ENCODE assay signal across 8 mouse cellular contexts in the genomic region with DNA sequence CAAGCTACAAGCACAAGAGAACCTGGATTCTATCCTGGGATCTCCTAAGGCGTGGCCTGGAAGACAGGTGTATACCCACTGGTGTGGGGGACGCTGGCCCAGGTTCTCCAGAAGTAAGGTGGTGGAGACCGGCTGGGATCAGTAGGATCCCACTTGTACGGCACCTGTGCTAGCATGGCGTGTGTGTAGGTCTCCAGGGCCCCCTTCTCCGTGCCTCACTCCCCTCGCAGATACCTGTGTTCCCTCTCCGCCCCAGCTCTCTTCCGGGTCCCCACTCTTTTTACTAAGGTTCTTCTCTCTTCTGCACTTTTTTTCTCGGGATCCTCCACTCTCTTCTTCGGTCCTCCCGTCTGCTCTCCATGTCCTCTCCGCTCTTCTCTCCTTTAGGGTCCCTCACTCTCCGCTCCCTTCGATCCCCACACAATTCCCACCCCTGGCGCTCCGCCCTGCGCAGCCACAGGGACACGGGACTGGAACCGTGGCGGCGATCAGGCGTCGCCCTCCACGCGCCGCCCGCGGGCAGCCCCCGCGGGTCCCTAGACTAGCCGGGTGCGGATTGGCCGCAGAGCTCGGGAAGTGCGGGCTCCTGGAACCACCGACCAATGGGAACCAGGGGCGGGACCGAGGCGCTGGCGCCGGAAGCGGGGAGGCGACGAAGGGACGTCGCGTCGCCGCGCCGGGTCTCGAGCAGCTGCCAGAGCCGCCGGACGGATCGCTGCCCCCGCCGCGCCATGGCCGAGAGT. TPM values are rescaled to one million over a fixed set of nuclear protein-coding genes. Genes with fewer than 3 reads are reported as not detected.
A peak's percentile ranks its signal among the peaks of the same experiment; 100 is the strongest.
DNase-seq lines count a peak whose midpoint lies in the region; ATAC-seq lines count a peak whose summit lies in the region.

Gene Edf1, plus strand, starts transcription at position 627 of the 743 bp plus-strand sequence.

- H3K9ac ChIP-seq in heart, embryonic 12.5 days = peak within 1 kb of the TSS; percentile 99
- H3K9ac ChIP-seq in kidney, embryonic 16.5 days (replicated peaks; ENCODE audit: low read length) = peak within 1 kb of the TSS; percentile 94

- no peaks in the 10 kb centered on the region for H3K9me3 ChIP-seq in heart, embryonic 12.5 days (replicated peaks)
- H3K9me3 ChIP-seq in kidney, embryonic 16.5 days (ENCODE audit: low read length) = no peaks in the 10 kb centered on the region

- H3K4me1 ChIP-seq in brown adipose tissue, adult 24 weeks (ENCODE audit: control insufficient read depth, insufficient read depth, insufficient read length, low read length) = peaks cover 3% of the 10 kb centered on the region; the same call in 1 of the 2 replicates
- peaks cover 17% of the 10 kb centered on the region for H3K4me1 ChIP-seq in heart, embryonic 12.5 days (replicated peaks)
- H3K4me1 ChIP-seq in kidney, embryonic 16.5 days (ENCODE audit: insufficient read depth, low read length) = peaks cover 18% of the 10 kb centered on the region

- under 1% methylated on average over 61 of the region's 61 CpGs for WGBS in heart, embryonic 12.5 days
- under 1% methylated on average over 61 of the region's 61 CpGs for WGBS in kidney, embryonic 16.5 days

- DNase-seq in CD4-positive helper T cell, adult 2 months (ENCODE audit: low read depth, low spot score) = peak; percentile 94
- DNase-seq in liver = peak; percentile 96
- DNase-seq in monocyte, adult 2 months (ENCODE audit: low read depth in 1 of 2, low spot score in 2 of 2) = peak; percentile 62 to 84
- peak; percentile 86 to 93 for DNase-seq in spleen, postnatal 14 days (ENCODE audit: low spot score in 2 of 2)

- H3K4me2 ChIP-seq in heart, embryonic 12.5 days = peak within 1 kb of the TSS; percentile 98
- H3K4me2 ChIP-seq in kidney, embryonic 16.5 days (replicated peaks; ENCODE audit: low read depth, low read length) = peak within 1 kb of the TSS; percentile 92

- H3K4me3 ChIP-seq in brown adipose tissue, adult 24 weeks (ENCODE audit: insufficient read depth, low read depth, low read length) = peak within 1 kb of the TSS; percentile 89
- H3K4me3 ChIP-seq in heart, embryonic 12.5 days = peak within 1 kb of the TSS; percentile 100
- H3K4me3 ChIP-seq in kidney, embryonic 16.5 days (ENCODE audit: low read length) = peak within 1 kb of the TSS; percentile 97

- H3K27ac ChIP-seq in brown adipose tissue, adult 24 weeks (replicated peaks; ENCODE audit: low read depth, low read length) = peak within 1 kb of the TSS; percentile 73
- H3K27ac ChIP-seq in heart, embryonic 12.5 days (ENCODE audit: poor library complexity, severe bottlenecking) = peak within 1 kb of the TSS; percentile 80
- peak within 1 kb of the TSS; percentile 83 for H3K27ac ChIP-seq in kidney, embryonic 16.5 days (ENCODE audit: low read length)

- peak; percentile 99 for ATAC-seq in erythroid progenitor cell, adult 5-6 weeks (replicated peaks; ENCODE audit: low FRiP score, poor library complexity, severe bottlenecking)
- ATAC-seq in heart, embryonic 12.5 days (ENCODE audit: insufficient number of reproducible peaks, low FRiP score) = peak; percentile 98
- peak; percentile 98 for ATAC-seq in kidney, embryonic 16.5 days (ENCODE audit: low FRiP score, low TSS enrichment)

- peaks cover 26% of the 10 kb centered on the region for H3K36me3 ChIP-seq in heart, embryonic 12.5 days
- peaks cover 26% of the 10 kb centered on the region for H3K36me3 ChIP-seq in kidney, embryonic 16.5 days (ENCODE audit: insufficient read depth, low read length)

- no peaks in the 10 kb centered on the region for H3K27me3 ChIP-seq in heart, embryonic 12.5 days (replicated peaks)
- no peaks in the 10 kb centered on the region for H3K27me3 ChIP-seq in kidney, embryonic 16.5 days (ENCODE audit: insufficient read depth, low read length)

RNA-seq across cellular contexts. Expression of gene Edf1, which starts in this region (rescaled TPM):
- polyA plus RNA-seq in brown adipose tissue, adult 24 weeks (2012; ENCODE audit: insufficient read depth, insufficient read length, missing spikeins) = 398 and 454 TPM in 2 replicates
- 70.3 and 72.1 TPM in 2 replicates for total RNA-seq in erythroid progenitor cell, adult 5-6 weeks (2015; ENCODE audit: low replicate concordance)
- 58.1 and 65.0 TPM in 2 replicates for total RNA-seq in erythroid progenitor cell, adult 5-6 weeks (2017; ENCODE audit: low replicate concordance)
- 300 and 303 TPM in 2 replicates for polyA plus RNA-seq in heart, embryonic 12.5 days (2016; fragmentation: Nextera tagmentation; extraction: Ambion mirVana)
- polyA plus RNA-seq in kidney, embryonic 16.5 days (2015; fragmentation: Nextera tagmentation; extraction: Ambion mirVana) = 372 and 373 TPM in 2 replicates

Comparison
In these comparisons a context has a peak if more than half of its experiments do, and no peak if none do; other contexts are left out.
1. Peak in every context shown above with its lines: DNase-seq, ATAC-seq, H3K4me3 ChIP-seq and H3K27ac ChIP-seq.